Mouse (Mus musculus) spleen, adult 18-20 months (tissue): ENCODE data around the gene Gramd1b.

Experiments
- DNase-seq, 2 experiments: peaks; one replicate each; pipeline ENCODE4 v3.0.0; 2022; ENCODE audit warnings: mixed read lengths in 2 of 2

Gene Gramd1b

DNA sequence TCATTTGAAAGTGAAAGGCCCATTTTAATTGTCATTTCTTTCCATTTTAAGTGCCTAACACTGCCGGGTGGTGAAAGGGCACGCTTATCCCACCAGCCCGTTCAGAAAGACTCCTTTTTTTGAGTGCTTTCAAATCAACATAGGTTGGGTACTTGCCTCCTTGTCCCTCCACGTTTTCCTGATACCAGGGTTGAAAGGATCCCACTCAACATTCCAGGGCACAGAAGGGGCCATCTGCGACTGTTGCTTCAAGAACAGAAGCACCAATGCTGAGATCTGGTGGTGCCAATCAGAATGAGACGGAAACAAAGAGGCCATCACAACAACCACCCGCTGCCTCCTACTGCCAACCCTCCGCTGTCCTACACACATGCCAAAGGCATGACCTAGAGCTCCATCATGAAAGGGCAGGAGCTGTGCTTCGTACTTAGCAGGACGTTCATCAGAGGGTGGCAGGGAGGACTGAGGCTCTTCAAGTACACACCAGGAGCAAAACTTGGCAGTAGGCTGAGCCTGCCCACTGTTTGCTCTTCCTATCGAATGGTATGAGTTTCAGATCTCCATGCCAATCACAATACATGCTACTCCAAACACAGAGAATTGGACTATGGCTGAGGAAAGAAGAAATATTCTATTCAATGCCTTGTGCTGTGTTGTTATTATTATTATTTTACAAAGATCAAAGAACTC lies 108.7 kb downstream of the Gramd1b start:
- DNase-seq = no peak

- DNase-seq = no peak
Observed at GRCm38 (mm10) chr9:40420652-40421335, 110.4 kb downstream of the Gramd1b start.

GRCm38 (mm10) chr9:40418803-40419202 lies 112.4 kb downstream of the Gramd1b start:
- no peak for DNase-seq

DNA sequence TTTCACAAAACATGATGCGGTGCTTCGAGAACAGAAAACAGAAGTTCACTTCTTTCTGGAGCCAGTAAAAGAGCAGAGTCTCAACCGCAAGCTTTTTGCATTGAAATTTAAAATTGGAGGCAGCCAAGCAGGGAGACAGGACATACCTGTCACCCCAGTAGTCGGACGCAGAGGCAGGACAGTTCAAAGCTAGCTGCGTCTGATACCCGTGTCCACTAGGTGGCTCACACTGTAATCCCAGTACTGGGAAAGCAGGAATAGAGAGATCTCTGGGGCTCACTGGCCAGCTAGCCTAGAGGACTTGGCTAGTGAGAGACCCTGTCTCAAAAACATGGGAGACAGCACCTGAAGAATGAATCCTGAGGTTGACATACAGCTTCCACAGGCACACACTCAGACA lies 115.0 kb downstream of the Gramd1b start:
- DNase-seq = no peak

DNA sequence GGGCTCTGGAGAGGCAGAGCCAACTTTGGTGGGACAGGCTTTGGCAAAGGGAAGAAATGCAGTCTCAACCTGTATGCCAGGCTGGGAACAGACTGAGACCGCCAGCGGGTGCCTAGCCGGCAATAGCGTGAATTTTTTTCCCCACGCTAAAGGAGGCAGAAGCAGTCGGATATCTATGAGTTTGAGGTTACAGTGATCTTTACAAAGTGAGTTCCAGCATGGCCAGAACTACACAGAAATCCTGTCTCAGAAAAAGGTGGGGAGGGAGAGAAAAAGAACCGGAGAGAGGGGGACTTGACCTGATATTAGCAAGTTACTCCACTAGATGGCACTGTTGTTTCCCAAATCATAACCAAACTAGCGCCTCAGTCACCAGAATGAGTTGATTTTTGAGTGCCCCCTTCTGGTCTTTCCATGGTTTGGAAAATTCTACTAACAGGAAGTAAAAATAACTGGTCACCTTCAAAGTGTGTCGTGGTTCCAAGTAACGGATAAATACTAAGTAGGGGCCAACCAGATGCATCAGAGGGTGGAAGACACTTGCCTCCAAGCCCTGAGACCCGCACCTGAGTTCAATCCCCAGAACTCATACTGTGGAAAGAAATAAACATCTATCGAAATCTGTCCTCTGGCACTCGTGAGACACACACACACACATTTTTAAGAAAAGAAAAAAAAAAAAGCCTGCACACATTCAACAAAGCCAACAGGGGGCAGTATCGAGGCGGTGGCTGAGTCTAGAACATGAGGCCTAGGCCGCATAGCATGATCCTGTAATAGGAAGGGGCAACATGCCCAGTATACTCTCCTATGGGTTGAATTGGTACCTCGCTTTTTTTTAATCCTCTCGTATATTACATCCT lies 116.0 kb downstream of the Gramd1b start:
- DNase-seq = peak in 1 of 2 experiments; percentile 32

DNA sequence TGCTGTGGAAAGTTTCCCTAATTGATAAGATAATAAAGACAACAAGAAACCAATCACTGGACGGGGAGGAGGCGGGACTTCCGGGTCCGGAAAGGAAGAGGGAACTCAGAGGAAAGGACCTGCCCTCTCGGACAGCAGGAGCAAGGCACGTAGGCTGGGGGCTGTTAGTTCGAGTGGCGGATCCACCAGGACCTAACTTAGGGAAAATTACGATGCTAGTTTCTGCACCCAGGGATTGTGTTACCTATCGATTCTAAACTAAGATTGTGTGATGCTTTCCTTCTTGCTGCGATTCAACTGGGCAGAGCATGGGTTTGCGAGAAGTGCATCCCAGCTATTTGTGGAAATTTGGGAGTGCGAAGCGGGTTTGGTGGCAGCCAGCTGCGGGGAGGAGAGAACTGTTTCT lies 116.7 kb downstream of the Gramd1b start:
- peak; percentile 52 to 69 for DNase-seq

DNA sequence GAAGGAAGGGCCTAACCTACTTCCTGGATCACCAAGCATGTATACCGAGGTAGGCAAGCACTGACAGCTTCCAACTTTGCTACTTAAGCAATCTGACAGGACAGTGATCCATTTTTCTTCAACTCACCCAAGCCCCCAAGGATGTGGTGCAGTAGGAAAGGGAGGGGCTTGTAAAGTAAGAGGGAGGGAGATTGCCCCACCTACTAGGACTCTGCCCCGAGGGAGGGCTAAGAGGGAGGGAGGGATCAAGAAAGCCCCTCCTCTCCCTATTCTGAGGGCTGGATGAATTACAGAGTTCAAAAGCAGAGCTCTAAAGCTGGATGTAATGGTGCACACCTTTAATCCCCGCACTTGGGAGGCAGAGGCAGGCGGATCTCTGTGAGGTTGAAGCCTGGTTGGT lies 117.6 kb downstream of the Gramd1b start:
- DNase-seq = no peak

- DNase-seq = no peak
Observed at GRCm38 (mm10) chr9:40412931-40413330, 118.3 kb downstream of the Gramd1b start.

DNA sequence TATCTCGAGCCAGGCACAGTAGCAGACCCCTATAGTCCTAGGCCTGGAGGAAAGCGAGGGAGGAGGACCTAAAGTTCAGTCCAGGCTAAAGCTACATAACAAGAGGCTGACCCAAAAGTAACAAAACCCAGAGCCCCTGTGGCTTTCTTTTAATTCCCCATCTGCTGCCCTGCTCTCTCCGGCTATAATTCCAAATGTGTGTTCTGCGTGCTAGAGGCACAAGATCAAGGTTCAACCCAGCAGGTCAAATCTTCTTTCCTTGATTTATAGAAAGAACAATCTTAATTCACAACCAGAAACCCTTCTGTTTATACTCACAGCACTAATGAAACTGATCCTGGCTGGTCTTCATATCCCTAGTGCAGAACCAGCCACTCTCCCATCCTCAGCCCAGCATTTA lies 118.9 kb downstream of the Gramd1b start:
- DNase-seq = no peak

DNA sequence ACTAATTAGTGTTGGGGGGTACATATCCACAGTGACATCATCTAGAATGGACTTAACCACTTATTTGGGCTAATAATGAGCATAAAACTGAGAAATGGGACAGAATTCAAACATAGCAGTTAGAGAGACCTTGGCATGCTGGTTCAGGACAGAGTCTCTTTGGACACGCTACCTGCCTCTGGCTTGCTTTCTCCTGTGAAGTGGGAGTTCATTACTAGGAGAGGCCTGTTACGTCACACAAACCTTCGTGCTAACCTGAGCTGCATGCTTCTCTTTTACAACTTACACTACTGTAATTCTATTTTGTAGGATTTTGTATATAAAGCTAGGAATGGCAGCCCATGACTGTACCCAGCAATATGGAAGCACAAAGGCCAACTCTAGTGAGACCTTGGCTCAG lies 120.3 kb downstream of the Gramd1b start:
- no peak for DNase-seq

- no peak for DNase-seq
Observed at GRCm38 (mm10) chr9:40409071-40409470, 122.1 kb downstream of the Gramd1b start.

DNA sequence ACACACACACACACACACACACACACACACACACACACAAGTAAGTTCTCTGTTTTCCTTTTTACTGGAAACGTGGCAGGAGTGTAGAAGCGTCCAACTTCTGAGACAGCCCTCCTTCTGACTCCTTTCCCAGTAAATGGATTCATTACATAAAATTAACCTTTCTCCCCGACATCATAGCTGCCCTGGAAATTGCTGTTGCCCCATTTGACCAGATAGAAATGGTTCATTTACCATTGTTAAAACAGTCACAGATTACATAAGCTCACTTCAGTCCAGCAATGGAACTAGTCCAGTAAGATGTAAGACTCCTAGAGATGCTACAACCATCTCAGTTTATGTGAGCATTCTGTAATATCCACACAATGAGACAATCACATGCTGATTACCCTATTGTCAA lies 122.8 kb downstream of the Gramd1b start:
- no peak for DNase-seq

GRCm38 (mm10) chr9:40407876-40408275 lies 123.3 kb downstream of the Gramd1b start:
- no peak for DNase-seq

- no peak for DNase-seq
Observed at GRCm38 (mm10) chr9:40405804-40406203, 125.4 kb downstream of the Gramd1b start.

DNA sequence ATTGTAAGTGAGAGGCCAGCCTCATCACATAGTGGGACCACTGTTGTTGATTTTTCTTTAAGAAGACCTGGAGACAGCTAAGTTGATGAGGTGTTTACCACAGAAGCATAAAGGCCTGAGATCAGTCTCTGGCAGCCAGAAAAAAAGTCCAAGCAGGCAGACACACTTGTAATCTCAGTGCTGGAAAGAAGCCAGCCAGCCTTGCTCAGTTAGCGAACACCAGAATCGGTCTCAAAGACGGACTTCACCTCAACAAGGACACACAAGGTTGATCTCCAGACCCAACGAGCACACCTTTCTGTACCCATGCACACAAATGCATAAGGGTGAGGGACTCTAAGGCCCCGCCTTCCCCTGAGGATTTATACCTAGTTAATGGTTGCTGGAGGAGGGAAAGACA lies 125.9 kb downstream of the Gramd1b start:
- DNase-seq = no peak

DNA sequence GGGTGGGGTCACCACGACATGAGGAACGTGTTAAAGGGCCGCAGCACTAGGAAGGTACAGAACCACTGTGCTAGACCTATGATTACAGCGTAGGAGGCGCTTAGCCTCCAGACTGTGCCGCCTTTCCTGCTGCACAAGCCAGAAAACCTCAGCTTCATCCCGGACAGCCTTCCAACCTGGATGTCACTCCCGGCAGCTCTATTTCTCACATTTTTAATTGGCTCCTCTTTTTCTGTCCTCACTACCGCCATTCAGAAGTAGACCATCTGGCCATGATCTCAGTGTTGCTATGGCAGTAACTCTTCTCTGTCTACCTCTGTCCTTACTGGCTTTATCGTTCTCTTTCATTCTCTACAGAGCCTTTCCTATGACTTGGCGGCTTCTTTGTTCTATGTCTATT lies 126.5 kb downstream of the Gramd1b start:
- DNase-seq = no peak

DNA sequence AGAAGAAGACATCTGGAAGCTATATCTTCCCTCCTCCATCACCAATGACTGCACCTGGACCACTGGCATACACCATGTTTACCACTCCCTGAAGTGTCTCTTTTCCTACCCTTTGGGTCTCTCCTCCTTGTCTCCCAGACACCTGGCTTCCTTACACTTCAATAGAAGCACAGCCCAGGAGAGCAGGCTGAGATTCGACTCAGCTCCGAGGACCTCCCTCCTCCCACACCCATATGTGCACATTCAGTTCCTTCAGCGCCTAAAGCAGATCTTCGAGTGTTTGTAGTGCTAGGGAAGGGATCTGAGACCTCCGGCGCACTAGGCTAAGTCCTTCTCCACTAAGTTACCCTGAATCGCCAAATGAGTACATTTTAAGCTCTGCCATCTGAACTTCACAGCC lies 127.4 kb downstream of the Gramd1b start:
- no peak for DNase-seq

GRCm38 (mm10) chr9:40401818-40402217 lies 129.4 kb downstream of the Gramd1b start:
- no peak for DNase-seq

- no peak for DNase-seq
Observed at GRCm38 (mm10) chr9:40400854-40401253, 130.3 kb downstream of the Gramd1b start.

DNA sequence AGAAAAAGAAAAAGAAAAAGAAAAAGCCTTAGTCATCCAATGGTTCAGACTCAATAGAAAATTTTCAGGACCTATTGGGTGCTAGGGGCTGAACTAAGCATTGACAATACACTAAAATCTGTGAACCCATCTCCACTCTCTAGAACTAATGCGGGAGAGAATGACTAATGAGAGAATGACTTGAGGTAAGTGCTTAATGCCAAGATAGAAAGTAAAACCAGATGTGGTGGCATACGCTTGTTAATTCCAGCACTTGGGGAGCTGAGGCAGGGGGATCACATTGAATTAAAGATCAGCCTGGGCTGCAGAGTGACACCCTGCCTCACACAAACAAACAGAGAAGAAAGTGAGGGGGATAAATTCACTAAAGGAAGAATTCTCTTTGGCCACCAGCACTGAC lies 131.0 kb downstream of the Gramd1b start:
- no peak for DNase-seq

DNA sequence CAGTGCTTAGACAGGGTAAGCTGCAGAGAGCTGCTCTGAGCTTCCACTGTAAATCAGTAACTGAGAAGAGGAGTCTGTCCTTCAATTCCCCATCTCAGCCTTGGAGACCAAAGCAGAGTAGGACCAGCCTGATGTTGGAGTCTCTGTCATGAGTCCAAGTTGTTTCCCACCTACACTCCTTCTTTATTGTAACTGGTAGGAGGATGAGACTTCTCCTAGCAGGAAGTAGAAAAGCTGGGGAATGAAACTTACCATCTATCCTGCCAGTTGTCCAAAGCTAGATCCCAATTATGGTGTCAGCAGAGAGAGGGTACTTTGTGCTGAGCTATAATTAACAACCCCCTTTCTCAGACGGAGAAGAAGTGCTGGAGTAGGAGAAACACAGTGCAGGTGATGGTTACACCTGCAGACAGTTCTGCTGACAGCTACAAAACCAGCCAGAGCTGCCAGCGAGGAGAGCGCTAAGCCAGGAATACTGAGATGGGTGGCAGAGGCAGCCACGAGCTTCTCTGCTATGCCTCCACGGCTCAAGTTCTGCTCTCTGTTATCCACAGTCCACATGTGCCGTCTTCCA lies 131.7 kb downstream of the Gramd1b start:
- no peak for DNase-seq

GRCm38 (mm10) chr9:40397471-40398245 lies 133.5 kb downstream of the Gramd1b start:
- DNase-seq = no peak

DNA sequence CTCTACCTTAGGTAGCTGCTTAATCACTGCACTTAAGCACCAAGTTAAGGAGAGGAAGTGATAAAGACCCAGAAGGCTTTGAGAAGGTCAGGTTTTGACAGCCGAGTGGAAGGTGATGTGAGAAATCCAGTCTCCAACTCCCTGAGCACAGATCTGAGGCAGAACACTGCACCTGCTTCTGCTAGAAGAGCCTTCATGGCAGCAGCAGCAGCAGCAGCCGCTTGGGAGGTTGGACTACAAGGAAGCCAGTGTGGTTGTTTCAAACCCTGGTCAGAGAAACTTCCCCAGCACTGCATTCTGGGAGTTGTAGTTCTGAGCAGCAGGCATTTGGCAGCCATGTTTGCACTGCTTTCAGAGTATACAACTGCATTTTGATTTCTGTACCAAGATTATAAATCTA lies 134.1 kb downstream of the Gramd1b start:
- DNase-seq = peak; percentile 41 to 61
